Mouse (Mus musculus): ENCODE measurements at regions not wholly inside any gene's neighbourhood (a gene's known extent, or its start where the extent isn't known, plus 50 kb on each side); places are given as distances from the start of the nearest gene placed in this dataset.

DNA sequence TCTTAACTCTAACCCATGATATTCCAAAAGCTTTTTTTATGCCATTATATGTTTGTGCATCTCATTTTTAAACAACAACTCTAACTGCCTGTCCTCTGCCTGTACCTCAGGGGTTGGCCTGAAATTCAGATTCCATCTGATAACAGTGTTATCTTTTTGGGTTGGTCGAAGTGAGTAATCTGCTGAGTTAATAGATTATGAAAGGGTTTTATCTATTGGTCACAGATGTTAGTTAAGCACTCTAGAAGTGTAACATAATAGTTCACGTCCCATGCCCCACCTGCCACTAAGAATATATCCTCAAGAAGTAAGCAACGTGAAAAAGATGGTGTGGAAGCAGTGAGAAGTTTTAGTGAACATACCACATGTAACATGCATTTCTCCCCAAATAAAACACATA lies 246.0 kb upstream of the Mad2l1 start:
- H3K27ac ChIP-seq (ENCODE audit: low read length): no peak overlapping the region
- H3K4me1 ChIP-seq (ENCODE audit: control insufficient read depth, insufficient read depth, low read length): no peaks in the 10 kb centered on the region
- 53% methylated on average over 3 of the region's 3 CpGs for WGBS
- H3K9me3 ChIP-seq (ENCODE audit: control insufficient read depth, low read depth, low read length): no peaks in the 10 kb centered on the region
- no peaks in the 10 kb centered on the region for H3K27me3 ChIP-seq (ENCODE audit: control insufficient read depth, insufficient read depth, low read length)
- ATAC-seq (ENCODE audit: insufficient number of reproducible peaks, insufficient read depth, low FRiP score, low read depth): no peak
- no peak overlapping the region for H3K4me2 ChIP-seq (replicated peaks; ENCODE audit: low read depth, low read length)
- H3K36me3 ChIP-seq (ENCODE audit: control insufficient read depth, insufficient read depth, low read length): no peaks in the 10 kb centered on the region
- H3K4me3 ChIP-seq (ENCODE audit: low read depth, low read length): no peak overlapping the region
- H3K9ac ChIP-seq (replicated peaks; ENCODE audit: low read depth, low read length): no peak overlapping the region

GRCm38 (mm10) chr6:66291576-66291975 lies 243.6 kb upstream of the Mad2l1 start:
- 79% methylated on average over 2 of the region's 2 CpGs for WGBS
- no peaks in the 10 kb centered on the region for H3K36me3 ChIP-seq (ENCODE audit: control insufficient read depth, insufficient read depth, low read length)
- no peak overlapping the region for H3K9ac ChIP-seq (replicated peaks; ENCODE audit: low read depth, low read length)
- no peak overlapping the region for H3K4me2 ChIP-seq (replicated peaks; ENCODE audit: low read depth, low read length)
- no peak overlapping the region for H3K4me3 ChIP-seq (ENCODE audit: low read depth, low read length)
- no peaks in the 10 kb centered on the region for H3K27me3 ChIP-seq (ENCODE audit: control insufficient read depth, insufficient read depth, low read length)
- H3K27ac ChIP-seq (ENCODE audit: low read length): no peak overlapping the region
- H3K9me3 ChIP-seq (ENCODE audit: control insufficient read depth, low read depth, low read length): no peaks in the 10 kb centered on the region
- no peak for ATAC-seq (ENCODE audit: insufficient number of reproducible peaks, insufficient read depth, low FRiP score, low read depth)
- no peaks in the 10 kb centered on the region for H3K4me1 ChIP-seq (ENCODE audit: control insufficient read depth, insufficient read depth, low read length)

- 71% methylated on average over 4 of the region's 4 CpGs for WGBS
- ATAC-seq (ENCODE audit: insufficient number of reproducible peaks, insufficient read depth, low FRiP score, low read depth): no peak
These were observed 237.1 kb upstream of the Mad2l1 start for GRCm38 (mm10) chr6:66298056-66298455.

GRCm38 (mm10) chr6:66300189-66300588 lies 235.0 kb upstream of the Mad2l1 start:
- Histone ChIP-seq H3K4me3 (ENCODE audit: low read depth, low read length) (no peak overlapping the region), H3K27me3 (ENCODE audit: control insufficient read depth, insufficient read depth, low read length) (no peaks in the 10 kb centered on the region), H3K36me3 (ENCODE audit: control insufficient read depth, insufficient read depth, low read length) (no peaks in the 10 kb centered on the region), H3K4me2 (replicated peaks; ENCODE audit: low read depth, low read length) (no peak overlapping the region), H3K27ac (ENCODE audit: low read length) (no peak overlapping the region), H3K9me3 (ENCODE audit: control insufficient read depth, low read depth, low read length) (no peaks in the 10 kb centered on the region), H3K4me1 (ENCODE audit: control insufficient read depth, insufficient read depth, low read length) (no peaks in the 10 kb centered on the region), H3K9ac (replicated peaks; ENCODE audit: low read depth, low read length) (no peak overlapping the region)
- ATAC-seq (ENCODE audit: insufficient number of reproducible peaks, insufficient read depth, low FRiP score, low read depth): no peak

More at GRCm38 (mm10) chr6:66298056-66298455, 237.1 kb upstream of the Mad2l1 start:
- Histone ChIP-seq H3K27me3 (ENCODE audit: control insufficient read depth, insufficient read depth, low read length) (no peaks in the 10 kb centered on the region), H3K4me3 (ENCODE audit: low read depth, low read length) (no peak overlapping the region), H3K4me2 (replicated peaks; ENCODE audit: low read depth, low read length) (no peak overlapping the region), H3K36me3 (ENCODE audit: control insufficient read depth, insufficient read depth, low read length) (no peaks in the 10 kb centered on the region), H3K27ac (ENCODE audit: low read length) (no peak overlapping the region), H3K4me1 (ENCODE audit: control insufficient read depth, insufficient read depth, low read length) (no peaks in the 10 kb centered on the region), H3K9ac (replicated peaks; ENCODE audit: low read depth, low read length) (no peak overlapping the region), H3K9me3 (ENCODE audit: control insufficient read depth, low read depth, low read length) (no peaks in the 10 kb centered on the region)

DNA sequence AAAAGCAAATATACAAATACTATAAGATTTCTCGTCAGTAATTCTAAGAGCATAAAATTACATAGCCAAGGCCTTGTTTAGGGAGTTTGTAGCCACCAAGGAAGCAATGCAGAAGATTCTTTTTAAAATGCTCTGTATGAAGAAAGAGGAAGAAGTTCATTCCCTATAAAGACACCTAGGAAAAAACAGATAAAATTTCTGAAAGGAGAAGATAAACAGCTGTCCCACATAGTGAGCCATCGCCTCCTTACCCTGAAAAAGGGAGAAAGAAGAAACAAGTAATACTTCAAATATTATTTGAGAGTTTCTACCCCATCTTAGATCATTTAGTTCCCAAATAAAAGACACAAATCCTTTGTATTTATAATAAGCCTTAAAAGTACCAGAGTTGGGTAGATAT lies 190.3 kb upstream of the Mad2l1 start:
- no peak overlapping the region for H3K9ac ChIP-seq (replicated peaks; ENCODE audit: low read depth, low read length)
- no peak overlapping the region for H3K4me3 ChIP-seq (ENCODE audit: low read depth, low read length)
- H3K4me1 ChIP-seq (ENCODE audit: control insufficient read depth, insufficient read depth, low read length): no peaks in the 10 kb centered on the region
- 85% methylated on average over 2 of the region's 2 CpGs for WGBS
- no peak overlapping the region for H3K27ac ChIP-seq (ENCODE audit: low read length)
- ATAC-seq (ENCODE audit: insufficient number of reproducible peaks, insufficient read depth, low FRiP score, low read depth): no peak
- no peaks in the 10 kb centered on the region for H3K36me3 ChIP-seq (ENCODE audit: control insufficient read depth, insufficient read depth, low read length)
- H3K9me3 ChIP-seq (ENCODE audit: control insufficient read depth, low read depth, low read length): no peaks in the 10 kb centered on the region
- no peak overlapping the region for H3K4me2 ChIP-seq (replicated peaks; ENCODE audit: low read depth, low read length)
- H3K27me3 ChIP-seq (ENCODE audit: control insufficient read depth, insufficient read depth, low read length): no peaks in the 10 kb centered on the region

DNA sequence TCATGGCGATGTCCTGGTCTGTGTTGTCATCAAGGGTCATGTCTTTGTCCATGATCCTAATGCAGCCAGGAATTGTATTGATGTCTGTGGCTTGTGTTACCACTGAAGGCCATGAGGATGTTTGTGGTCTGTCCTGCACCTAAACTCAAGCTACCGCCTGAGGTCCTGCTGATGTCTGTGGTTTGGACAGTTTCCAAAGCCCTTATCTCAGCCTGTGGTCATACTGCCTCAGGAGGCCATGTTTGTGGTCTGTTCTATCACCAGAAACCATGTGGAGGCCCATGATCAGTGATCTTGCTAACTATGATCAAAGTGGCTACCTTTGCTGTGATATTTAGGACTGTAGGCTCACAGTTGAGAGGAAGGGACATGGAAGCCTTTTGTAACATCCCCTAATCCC lies 187.8 kb upstream of the Mad2l1 start:
- 91% methylated on average over 2 of the region's 2 CpGs for WGBS
- no peak overlapping the region for H3K4me2 ChIP-seq (replicated peaks; ENCODE audit: low read depth, low read length)
- ATAC-seq (ENCODE audit: insufficient number of reproducible peaks, insufficient read depth, low FRiP score, low read depth): no peak
- H3K9me3 ChIP-seq (ENCODE audit: control insufficient read depth, low read depth, low read length): no peaks in the 10 kb centered on the region
- H3K4me3 ChIP-seq (ENCODE audit: low read depth, low read length): no peak overlapping the region
- H3K4me1 ChIP-seq (ENCODE audit: control insufficient read depth, insufficient read depth, low read length): no peaks in the 10 kb centered on the region
- H3K9ac ChIP-seq (replicated peaks; ENCODE audit: low read depth, low read length): no peak overlapping the region
- no peaks in the 10 kb centered on the region for H3K27me3 ChIP-seq (ENCODE audit: control insufficient read depth, insufficient read depth, low read length)
- H3K27ac ChIP-seq (ENCODE audit: low read length): no peak overlapping the region
- H3K36me3 ChIP-seq (ENCODE audit: control insufficient read depth, insufficient read depth, low read length): no peaks in the 10 kb centered on the region

DNA sequence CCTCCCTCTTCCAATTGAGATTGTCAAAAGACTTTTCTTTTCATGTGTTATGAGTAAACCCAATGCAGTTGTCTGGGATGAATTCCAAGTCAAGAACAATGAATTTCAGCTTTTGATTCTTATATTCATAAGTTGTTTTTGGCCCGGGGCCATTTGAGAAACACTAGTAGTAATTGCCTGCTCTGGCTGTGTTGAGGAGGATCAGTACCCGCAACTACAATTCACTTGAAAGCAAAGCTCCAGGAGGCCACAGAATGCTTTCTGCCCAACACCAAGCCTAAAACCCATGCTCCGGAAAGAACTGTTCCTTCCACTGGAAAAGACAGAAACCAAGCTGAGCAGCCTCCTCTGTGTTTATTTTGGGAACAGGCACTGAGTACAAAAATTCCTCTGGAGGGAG lies 174.1 kb upstream of the Mad2l1 start:
- Histone ChIP-seq H3K4me2 (replicated peaks; ENCODE audit: low read depth, low read length) (no peak overlapping the region), H3K4me1 (ENCODE audit: control insufficient read depth, insufficient read depth, low read length) (no peaks in the 10 kb centered on the region), H3K9me3 (ENCODE audit: control insufficient read depth, low read depth, low read length) (no peaks in the 10 kb centered on the region), H3K27me3 (ENCODE audit: control insufficient read depth, insufficient read depth, low read length) (no peaks in the 10 kb centered on the region), H3K4me3 (ENCODE audit: low read depth, low read length) (no peak overlapping the region), H3K36me3 (ENCODE audit: control insufficient read depth, insufficient read depth, low read length) (no peaks in the 10 kb centered on the region), H3K27ac (ENCODE audit: low read length) (no peak overlapping the region), H3K9ac (replicated peaks; ENCODE audit: low read depth, low read length) (no peak overlapping the region)
- 69% methylated on average over 3 of the region's 3 CpGs for WGBS
- ATAC-seq (ENCODE audit: insufficient number of reproducible peaks, insufficient read depth, low FRiP score, low read depth): no peak

GRCm38 (mm10) chr6:66367263-66367662 lies 167.9 kb upstream of the Mad2l1 start:
- no peaks in the 10 kb centered on the region for H3K36me3 ChIP-seq (ENCODE audit: control insufficient read depth, insufficient read depth, low read length)
- H3K4me3 ChIP-seq (ENCODE audit: low read depth, low read length): no peak overlapping the region
- no peak overlapping the region for H3K9ac ChIP-seq (replicated peaks; ENCODE audit: low read depth, low read length)
- ATAC-seq (ENCODE audit: insufficient number of reproducible peaks, insufficient read depth, low FRiP score, low read depth): no peak
- no peaks in the 10 kb centered on the region for H3K4me1 ChIP-seq (ENCODE audit: control insufficient read depth, insufficient read depth, low read length)
- H3K27ac ChIP-seq (ENCODE audit: low read length): no peak overlapping the region
- H3K9me3 ChIP-seq (ENCODE audit: control insufficient read depth, low read depth, low read length): no peaks in the 10 kb centered on the region
- H3K4me2 ChIP-seq (replicated peaks; ENCODE audit: low read depth, low read length): no peak overlapping the region
- no peaks in the 10 kb centered on the region for H3K27me3 ChIP-seq (ENCODE audit: control insufficient read depth, insufficient read depth, low read length)

GRCm38 (mm10) chr6:66381279-66381934 lies 153.8 kb upstream of the Mad2l1 start:
- Histone ChIP-seq H3K9ac (replicated peaks; ENCODE audit: low read depth, low read length) (no peak overlapping the region), H3K9me3 (ENCODE audit: control insufficient read depth, low read depth, low read length) (no peaks in the 10 kb centered on the region), H3K27me3 (ENCODE audit: control insufficient read depth, insufficient read depth, low read length) (no peaks in the 10 kb centered on the region), H3K4me3 (ENCODE audit: low read depth, low read length) (no peak overlapping the region), H3K4me2 (replicated peaks; ENCODE audit: low read depth, low read length) (no peak overlapping the region), H3K36me3 (ENCODE audit: control insufficient read depth, insufficient read depth, low read length) (no peaks in the 10 kb centered on the region), H3K27ac (ENCODE audit: low read length) (no peak overlapping the region), H3K4me1 (ENCODE audit: control insufficient read depth, insufficient read depth, low read length) (no peaks in the 10 kb centered on the region)
- WGBS: 32% methylated on average over 1 of the region's 1 CpGs
- no peak for ATAC-seq (ENCODE audit: insufficient number of reproducible peaks, insufficient read depth, low FRiP score, low read depth)

Data from stomach, embryonic 14.5 days (tissue).